Mouse (Mus musculus) heart, postnatal 36 days (tissue): ENCODE data around the gene Defa35. TPM values are rescaled to one million over a fixed set of nuclear protein-coding genes. Genes with fewer than 3 reads are reported as not detected.
"Not testable (repeated sequence)": the region's sequence is repeated elsewhere in the genome, so short reads cannot be mapped to it uniquely, and the experiment has no call there.

Experiments
- DNase-seq, 2 experiments: peaks; one replicate each; pipeline ENCODE4 v3.0.0; 2021 to 2022
- intact Hi-C: fragments of 180-260 bp; cut with DNase I; formaldehyde crosslinking; loops from one replicate; pipeline ENCODE4 v1.15.1; 2025
- total RNA-seq, 2 experiments: library from RNA; stranded (reverse); gene quantifications; 2 replicates each; pipeline ENCODE4 v1.2.3; 2021

Gene Defa35
- total RNA-seq, result not detected

DNA sequence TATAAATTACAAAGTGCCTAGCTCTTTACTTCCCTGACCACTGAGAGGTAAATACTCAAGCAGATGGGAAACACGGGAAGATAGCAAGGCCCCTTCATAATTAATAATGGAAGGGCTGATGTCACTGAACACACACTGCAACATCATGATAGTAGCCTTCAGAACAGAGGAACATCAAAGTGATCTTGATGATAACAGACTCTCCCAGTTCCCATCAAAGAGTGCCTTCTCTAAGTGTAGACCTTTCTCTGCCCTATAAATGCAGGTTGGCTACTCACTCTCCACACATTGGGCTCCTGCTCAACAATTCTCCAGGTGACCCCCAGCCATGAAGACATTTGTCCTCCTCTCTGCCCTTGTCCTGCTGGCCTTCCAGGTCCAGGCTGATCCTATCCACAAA, at the start of gene Defa35:
Gene Defa35, plus strand, starts transcription at position 301 of the 400 bp plus-strand sequence.
- DNase-seq, intact Hi-C loops: not testable (repeated sequence)

GRCm38 (mm10) chr8:21025245-21025644, 39.6 kb upstream of the Defa35 start, which contains the start of gene Defa21:
Gene Defa21 (plus strand): TSS chr8:21025545.
- not testable (repeated sequence) for DNase-seq

GRCm38 (mm10) chr8:21054747-21055146, 10.1 kb upstream of the Defa35 start, which contains the start of gene Defa23:
Gene Defa23 (plus strand): TSS chr8:21055047.
- DNase-seq, intact Hi-C loops: not testable (repeated sequence)

More at GRCm38 (mm10) chr8:21025245-21025644, 39.6 kb upstream of the Defa35 start, which contains the start of gene Defa21:
- intact Hi-C loops, result not testable (repeated sequence)

DNA sequence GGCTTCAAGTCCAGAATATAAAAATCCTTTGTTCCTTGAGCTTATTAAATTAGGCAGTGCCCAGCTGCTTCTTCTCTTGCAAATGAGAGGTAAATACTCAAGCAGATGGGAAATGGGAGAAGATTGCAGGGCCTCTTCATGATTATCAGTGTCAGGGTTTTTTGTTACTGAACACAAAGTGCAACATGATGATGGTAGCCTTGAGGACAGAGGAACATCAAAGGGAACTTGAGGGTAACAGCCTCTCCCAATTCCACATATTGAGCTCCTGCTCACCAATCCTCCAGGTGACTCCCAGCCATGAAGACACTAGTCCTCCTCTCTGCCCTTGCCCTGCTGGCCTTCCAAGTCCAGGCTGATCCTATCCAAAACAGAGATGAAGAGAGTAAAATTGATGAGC, 19.3 kb downstream of the Defa35 start, which contains the start of gene Defa25:
Gene Defa25, plus strand, starts transcription at position 301 of the 400 bp plus-strand sequence.
- DNase-seq, intact Hi-C loops: not testable (repeated sequence)

- no peak for DNase-seq
- intact Hi-C loops, result no loop called here
These were observed 28.3 kb downstream of the Defa35 start for GRCm38 (mm10) chr8:21093106-21093505.

DNA sequence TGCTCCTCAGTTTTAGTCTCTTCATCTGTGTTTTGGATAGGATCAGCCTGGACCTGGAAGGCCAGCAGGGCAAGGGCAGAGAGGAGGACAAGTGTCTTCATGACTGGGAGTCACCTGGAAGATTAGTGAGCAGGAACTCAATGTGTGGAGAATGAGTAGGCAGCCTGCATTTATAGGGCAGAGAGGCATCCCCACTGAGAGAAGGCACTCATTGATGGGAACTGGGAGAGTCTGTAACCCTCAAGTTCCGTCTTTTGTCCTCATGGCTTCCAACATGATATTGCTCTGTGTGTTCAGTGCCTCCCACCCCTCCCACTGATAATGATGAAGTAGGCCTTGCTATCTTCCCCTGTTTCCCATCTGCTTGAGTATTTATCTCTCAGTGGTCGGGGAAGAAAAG, 31.1 kb downstream of the Defa35 start, which contains the start of gene Gm14851:
Gene Gm14851, minus strand, starts transcription at position 101 of the 400 bp plus-strand sequence.
- DNase-seq, intact Hi-C loops: not testable (repeated sequence)

Other genes starting within 250 kb of the Defa35 start
- gene Defb33, start 172.4 kb upstream of the Defa35 start, total RNA-seq, result not detected
- gene Gm15056, start 162.4 kb upstream of the Defa35 start, total RNA-seq, result not detected
- not detected for gene Gm6040, start 143.0 kb upstream of the Defa35 start, total RNA-seq
- gene AY761185, start 120.3 kb upstream of the Defa35 start, total RNA-seq, result not detected
- gene Defa21, start 39.5 kb upstream of the Defa35 start, total RNA-seq, result not detected
- not detected for gene Defa23, start 10.0 kb upstream of the Defa35 start, total RNA-seq
- gene Defa25, start 19.4 kb downstream of the Defa35 start, total RNA-seq, result not detected
- not detected for gene Gm14851, start 31.0 kb downstream of the Defa35 start, total RNA-seq
- gene Defa30, start 69.6 kb downstream of the Defa35 start, total RNA-seq, result not detected
- gene Defa22, start 97.2 kb downstream of the Defa35 start, total RNA-seq, result not detected
- not detected for gene Defa31, start 126.6 kb downstream of the Defa35 start, total RNA-seq
- gene Gm15293, start 136.5 kb downstream of the Defa35 start, total RNA-seq, result not detected
- not detected for gene Gm15292, start 184.7 kb downstream of the Defa35 start, total RNA-seq